Mouse (Mus musculus) CH12.LX (cell line): ENCODE measurements around the gene Cpt1a.

Source experiments
- CTCF ChIP-seq, 2 experiments: IDR thresholded peaks in 1 of 2; conservative IDR thresholded peaks in 1 of 2; 2 replicates each; pipeline ENCODE4 v1.5.1; 2011 to 2012; ENCODE audit warnings: low read depth in 2 of 2, low read length in 2 of 2, improper control_type of control experiment in 1 of 2, inconsistent platforms in 1 of 2, mild to moderate bottlenecking in 1 of 2, moderate library complexity in 1 of 2
- ELF1 ChIP-seq: IDR thresholded peaks from 2 replicates; pipeline ENCODE4 v1.6.1; 2014; ENCODE audit warnings: low read depth, mild to moderate bottlenecking, inconsistent platforms, low read length, improper control_type of control experiment
- JUND ChIP-seq: conservative IDR thresholded peaks from 2 replicates; pipeline ENCODE4 v1.6.1; 2011; ENCODE audit warnings: low read depth, low read length, improper control_type of control experiment
- KAT2A ChIP-seq: IDR thresholded peaks from 2 replicates; pipeline ENCODE4 v1.6.1; 2012; ENCODE audit warnings: low read length, improper control_type of control experiment, inconsistent platforms; ENCODE audit not compliant: insufficient replicate concordance
- PAX5 ChIP-seq: IDR thresholded peaks from 2 replicates; pipeline ENCODE4 v1.6.1; 2012; ENCODE audit warnings: low read length, inconsistent platforms, mixed read lengths
- POLR2A ChIP-seq: IDR thresholded peaks from 2 replicates; pipeline ENCODE4 v1.6.1; 2011; ENCODE audit warnings: low read depth, mild to moderate bottlenecking, improper control_type of control experiment, low read length

- TF ChIP-seq CTCF (conservative IDR thresholded peaks at IDR 0.05 in 1 of 2, IDR thresholded peaks at IDR 0.05 in 1 of 2; ENCODE audit: low read depth in 2 of 2, low read length in 2 of 2), result no peak
- no peak for TF ChIP-seq KAT2A
- TF ChIP-seq POLR2A, result no peak
- TF ChIP-seq PAX5, result no peak
- TF ChIP-seq JUND, result no peak
- no peak for TF ChIP-seq ELF1
Measured at GRCm38 (mm10) chr19:3402390-3402789, 80.3 kb downstream of the Cpt1a start.
